Mouse (Mus musculus) embryonic facial prominence, embryonic 14.5 days (tissue): Measurements from ENCODE around the gene Olfr1360. TPM values are rescaled to one million over a fixed set of nuclear protein-coding genes. Genes with fewer than 3 reads are reported as not detected.

Experiments used
- ATAC-seq: fragments of 200-750 bp; cut with Nextera tagmentation; 2 replicates; pipeline ENCODE4 v1.8.0; 2017; ENCODE audit warnings: low read depth, moderate number of reproducible peaks, moderate TSS enrichment
- DNase-seq: peaks from one replicate; pipeline ENCODE4 v3.0.0-alpha.2; 2015; ENCODE audit warnings: low spot score
- H3K27ac ChIP-seq: fragments of 300-500 bp; sonication (generic); replicated peaks from 2 replicates; pipeline ENCODE4 v1.5.1; 2014; ENCODE audit warnings: low read depth, mild to moderate bottlenecking, low read length, moderate library complexity
- H3K27me3 ChIP-seq: fragments of 300-500 bp; sonication (generic); replicated peaks from 2 replicates; pipeline ENCODE4 v1.6.1; 2014; ENCODE audit warnings: low read length; ENCODE audit not compliant: control insufficient read depth, insufficient read depth
- H3K36me3 ChIP-seq: fragments of 300-500 bp; sonication (generic); 2 replicates; pipeline ENCODE4 v1.6.1; 2014; ENCODE audit warnings: low read length, mixed read lengths; ENCODE audit not compliant: control insufficient read depth, insufficient read depth
- H3K4me1 ChIP-seq: fragments of 300-500 bp; sonication (generic); 2 replicates; pipeline ENCODE4 v1.6.1; 2014; ENCODE audit warnings: antibody characterized with exemption, low read length; ENCODE audit not compliant: control insufficient read depth, insufficient read depth
- H3K4me2 ChIP-seq: fragments of 300-500 bp; sonication (generic); 2 replicates; pipeline ENCODE4 v1.6.1; 2014; ENCODE audit warnings: low read depth, mild to moderate bottlenecking, low read length, moderate library complexity, mixed read lengths
- H3K4me3 ChIP-seq: fragments of 300-500 bp; sonication (generic); 2 replicates; pipeline ENCODE4 v1.5.1; 2014; ENCODE audit warnings: low read depth, mild to moderate bottlenecking, low read length
- H3K9ac ChIP-seq: fragments of 300-500 bp; sonication (generic); 2 replicates; pipeline ENCODE4 v1.6.1; 2014; ENCODE audit warnings: low read depth, mild to moderate bottlenecking, low read length, moderate library complexity, mixed read lengths
- H3K9me3 ChIP-seq: fragments of 300-500 bp; sonication (generic); 2 replicates; pipeline ENCODE4 v1.6.1; 2016; ENCODE audit warnings: low read length; ENCODE audit not compliant: control insufficient read depth
- WGBS: fragments of 180-500 bp; shearing (Covaris S2); extraction: QIAGEN DNeasy Blood & Tissue Kit; methylation state at CpG from one replicate; pipeline ENCODE4 v1.1.7; 2014; 5-methylcytosine and 5-hydroxymethylcytosine counted together
- microRNA-seq: library from miRNA; unstranded; fragments of <30 nt; microRNA quantifications from one replicate; pipeline ENCODE4, GENCODE M21; 2016; ENCODE audit warnings: borderline number of aligned reads
- polyA plus RNA-seq: library from polyadenylated mRNA; unstranded; fragments of >200 nt; fragmentation: Nextera tagmentation; extraction: Ambion mirVana; gene quantifications from 2 replicates; pipeline ENCODE4 v1.2.1, GENCODE M21; 2014

Gene Olfr1360
- polyA plus RNA-seq, 1 experiment from 2014 or later, result not detected

DNA sequence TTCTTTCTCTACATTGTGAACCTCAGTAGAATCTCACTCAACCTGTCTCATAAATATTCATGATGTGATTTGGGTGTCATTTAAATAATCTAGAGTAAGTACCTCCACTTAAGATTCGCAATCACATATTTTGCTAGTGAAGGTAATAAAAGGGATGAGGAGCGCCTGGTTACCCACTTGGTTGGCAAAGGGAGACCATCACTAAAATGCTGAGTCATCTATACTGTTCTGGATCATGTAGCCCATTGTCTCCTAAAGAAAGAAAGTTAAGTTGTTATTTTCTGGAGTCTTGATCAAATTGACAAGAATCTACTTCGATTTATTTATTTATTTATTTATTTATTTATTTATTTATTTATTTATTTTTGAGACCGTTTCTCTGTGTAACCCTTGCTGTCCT is 29.5 kb upstream of the Olfr1360 start:
- no peak overlapping the region for H3K27ac ChIP-seq
- no peaks in the 10 kb centered on the region for H3K27me3 ChIP-seq
- H3K36me3 ChIP-seq, result no peaks in the 10 kb centered on the region
- 72% methylated on average over 4 of the region's 4 CpGs for WGBS
- H3K4me3 ChIP-seq, result no peak overlapping the region
- DNase-seq (no peak), ATAC-seq (no peak)
- H3K9me3 ChIP-seq, result no peaks in the 10 kb centered on the region
- no peaks in the 10 kb centered on the region for H3K4me1 ChIP-seq
- no peak overlapping the region for H3K9ac ChIP-seq
- no peak overlapping the region for H3K4me2 ChIP-seq

- H3K4me3 ChIP-seq, result no peak within 1 kb of the TSS
- no peak within 1 kb of the TSS for H3K4me2 ChIP-seq
- DNase-seq, result no peak
- no peak for ATAC-seq
- H3K9me3 ChIP-seq, result no peaks in the 10 kb centered on the region
- H3K27ac ChIP-seq, result no peak within 1 kb of the TSS
- H3K36me3 ChIP-seq, result no peaks in the 10 kb centered on the region
- no peaks in the 10 kb centered on the region for H3K4me1 ChIP-seq
- H3K9ac ChIP-seq, result no peak within 1 kb of the TSS
- H3K27me3 ChIP-seq, result no peaks in the 10 kb centered on the region
These were observed 20.6 kb upstream of the Olfr1360 start, which contains the start of gene Olfr1359 for GRCm38 (mm10) chr13:21697811-21698210. Olfr1359 (plus strand) TSS chr13:21698111.

- no peak within 1 kb of the TSS for H3K4me2 ChIP-seq
- H3K36me3 ChIP-seq, result no peaks in the 10 kb centered on the region
- no peaks in the 10 kb centered on the region for H3K4me1 ChIP-seq
- no peak within 1 kb of the TSS for H3K9ac ChIP-seq
- WGBS, result 47% methylated on average over 2 of the region's 2 CpGs
- H3K4me3 ChIP-seq, result no peak within 1 kb of the TSS
- ATAC-seq (no peak), DNase-seq (no peak)
- no peak within 1 kb of the TSS for H3K27ac ChIP-seq
- H3K27me3 ChIP-seq, result no peaks in the 10 kb centered on the region
- H3K9me3 ChIP-seq, result no peaks in the 10 kb centered on the region
These were observed 13.9 kb downstream of the Olfr1360 start, which contains the start of gene Olfr1361 for GRCm38 (mm10) chr13:21663286-21663685. Olfr1361 (minus strand) TSS chr13:21663386.

- no peaks in the 10 kb centered on the region for H3K4me1 ChIP-seq
- H3K9ac ChIP-seq, result no peak within 1 kb of the TSS
- H3K36me3 ChIP-seq, result no peaks in the 10 kb centered on the region
- H3K4me3 ChIP-seq, result no peak within 1 kb of the TSS
- no peaks in the 10 kb centered on the region for H3K9me3 ChIP-seq
- WGBS, result 88% methylated on average over 2 of the region's 2 CpGs
- no peak within 1 kb of the TSS for H3K4me2 ChIP-seq
- no peak within 1 kb of the TSS for H3K27ac ChIP-seq
- no peak for ATAC-seq
- no peaks in the 10 kb centered on the region for H3K27me3 ChIP-seq
- DNase-seq, result no peak
These were observed 34.8 kb downstream of the Olfr1360 start, which contains the start of gene Olfr11 for GRCm38 (mm10) chr13:21642418-21642817. Olfr11 (minus strand) TSS chr13:21642518.

Small RNA genes within 50 kb of the gene (microRNA-seq; reads per million reads assigned to microRNA genes)
- gene Gm44357, result not detected
- not detected for gene Gm44367

Other genes starting within 250 kb of the Olfr1360 start
- gene Pgbd1, start 236.3 kb downstream of the Olfr1360 start, polyA plus RNA-seq, result 2.3 and 2.5 TPM in 2 replicates
- 14.1 and 14.9 TPM in 2 replicates for gene Zscan26, start 223.7 kb downstream of the Olfr1360 start, polyA plus RNA-seq
- gene Nkapl, start 208.9 kb downstream of the Olfr1360 start, polyA plus RNA-seq, result 2.7 and 2.9 TPM in 2 replicates
- 3.3 and 3.4 TPM in 2 replicates for gene Zkscan4, start 198.5 kb downstream of the Olfr1360 start, polyA plus RNA-seq
- not detected in 2 replicates for gene Gm10065, start 198.0 kb downstream of the Olfr1360 start, polyA plus RNA-seq
- 0.11 and 0.79 TPM in 2 replicates for gene AK157302, start 182.2 kb downstream of the Olfr1360 start, polyA plus RNA-seq
- 5.9 and 6.8 TPM in 2 replicates for gene Gm11273, start 176.0 kb downstream of the Olfr1360 start, polyA plus RNA-seq
- 8.5 and 9.8 TPM in 2 replicates for gene Zkscan8, start 146.3 kb downstream of the Olfr1360 start, polyA plus RNA-seq
- 0.14 and 0.28 TPM in 2 replicates for gene Olfr1366, start 134.6 kb downstream of the Olfr1360 start, polyA plus RNA-seq
- 0.12 TPM in 1 of 2 replicates, not detected in the other for gene Olfr1535, start 117.5 kb downstream of the Olfr1360 start, polyA plus RNA-seq
- not detected in 2 replicates for gene Olfr1364, start 95.6 kb downstream of the Olfr1360 start, polyA plus RNA-seq
- not detected in 2 replicates for gene Olfr1362, start 63.4 kb downstream of the Olfr1360 start, polyA plus RNA-seq
- gene Olfr11, start 34.9 kb downstream of the Olfr1360 start, polyA plus RNA-seq, result not detected in 2 replicates
- 0.12 and 0.25 TPM in 2 replicates for gene Olfr1361, start 14.0 kb downstream of the Olfr1360 start, polyA plus RNA-seq
- 0.31 TPM in 1 of 2 replicates, not detected in the other for gene Olfr1359, start 20.7 kb upstream of the Olfr1360 start, polyA plus RNA-seq
- 1.4 and 1.8 TPM in 2 replicates for gene Hist1h2bl, start 38.7 kb upstream of the Olfr1360 start, polyA plus RNA-seq
- gene Hist1h2ai, start 39.0 kb upstream of the Olfr1360 start, polyA plus RNA-seq, result 10.8 and 14.8 TPM in 2 replicates
- 9.5 and 9.6 TPM in 2 replicates for gene Hist1h3h, start 40.3 kb upstream of the Olfr1360 start, polyA plus RNA-seq
- 2.2 and 2.9 TPM in 2 replicates for gene Hist1h2bm, start 44.6 kb upstream of the Olfr1360 start, polyA plus RNA-seq
- 1.2 TPM in 2 replicates for gene Hist1h4j, start 57.7 kb upstream of the Olfr1360 start, polyA plus RNA-seq
- 3.8 and 6.2 TPM in 2 replicates for gene Hist1h4k, start 73.1 kb upstream of the Olfr1360 start, polyA plus RNA-seq
- gene Hist1h2ak, start 76.4 kb upstream of the Olfr1360 start, polyA plus RNA-seq, result 5.5 and 8.4 TPM in 2 replicates
- 3.5 and 4.1 TPM in 2 replicates for gene Hist1h2bn, start 76.7 kb upstream of the Olfr1360 start, polyA plus RNA-seq
- gene Hist1h1b, start 103.2 kb upstream of the Olfr1360 start, polyA plus RNA-seq, result 10.0 and 11.8 TPM in 2 replicates
- 127 and 141 TPM in 2 replicates for gene Hist1h3i, start 106.0 kb upstream of the Olfr1360 start, polyA plus RNA-seq
- gene Hist1h2an, start 109.8 kb upstream of the Olfr1360 start, polyA plus RNA-seq, result 6.0 and 6.4 TPM in 2 replicates
- 0.56 and 0.61 TPM in 2 replicates for gene Hist1h2bp, start 110.1 kb upstream of the Olfr1360 start, polyA plus RNA-seq
- gene Hist1h2bq, start 132.8 kb upstream of the Olfr1360 start, polyA plus RNA-seq, result 13.6 and 14.1 TPM in 2 replicates
- not detected in 2 replicates for gene Hist1h2ao, start 133.1 kb upstream of the Olfr1360 start, polyA plus RNA-seq
- not detected in 2 replicates for gene Hist1h4m, start 134.3 kb upstream of the Olfr1360 start, polyA plus RNA-seq
- gene Hist1h4n, start 154.8 kb upstream of the Olfr1360 start, polyA plus RNA-seq, result 14.1 and 16.4 TPM in 2 replicates
- 2,692 and 2,964 TPM in 2 replicates for gene Hist1h2ap, start 156.1 kb upstream of the Olfr1360 start, polyA plus RNA-seq
- 13.5 and 14.4 TPM in 2 replicates for gene Hist1h2br, start 156.3 kb upstream of the Olfr1360 start, polyA plus RNA-seq